Mouse (Mus musculus) limb, embryonic 10.5 days (tissue): ENCODE measurements around the gene Eva1a. TPM values are rescaled to one million over a fixed set of nuclear protein-coding genes. Genes with fewer than 3 reads are reported as not detected.

Experiments used
- DNase-seq: peaks from one replicate; pipeline ENCODE4 v3.0.0-alpha.2; 2017; ENCODE audit warnings: low spot score
- H3K27ac ChIP-seq: fragments of 300-500 bp; sonication (generic); 2 replicates; pipeline ENCODE4 v1.5.1; 2016; ENCODE audit warnings: mild to moderate bottlenecking
- H3K27me3 ChIP-seq: fragments of 300-500 bp; sonication (generic); 2 replicates; pipeline ENCODE4 v1.6.1; 2016; ENCODE audit warnings: low read depth, mild to moderate bottlenecking; ENCODE audit not compliant: poor library complexity, severe bottlenecking
- H3K36me3 ChIP-seq: fragments of 300-500 bp; sonication (generic); 2 replicates; pipeline ENCODE4 v1.6.1; 2016; ENCODE audit warnings: mild to moderate bottlenecking, moderate library complexity
- H3K4me1 ChIP-seq: fragments of 300-500 bp; sonication (generic); 2 replicates; pipeline ENCODE4 v1.6.1; 2016
- H3K4me3 ChIP-seq: fragments of 300-500 bp; sonication (generic); 2 replicates; pipeline ENCODE4 v1.5.1; 2016; ENCODE audit warnings: mild to moderate bottlenecking, moderate library complexity
- H3K9me3 ChIP-seq: fragments of 300-500 bp; sonication (generic); replicated peaks from 2 replicates; pipeline ENCODE4 v1.6.1; 2016; ENCODE audit warnings: mild to moderate bottlenecking
- WGBS: fragments of 180-500 bp; shearing (Covaris S2); methylation state at CpG from one replicate; pipeline ENCODE4 v1.1.7; 2016; 5-methylcytosine and 5-hydroxymethylcytosine counted together
- polyA plus RNA-seq: library from polyadenylated mRNA; unstranded; fragments of >200 nt; fragmentation: Nextera tagmentation; extraction: Ambion mirVana; gene quantifications from 2 replicates; pipeline ENCODE4 v1.2.1, GENCODE M21; 2016

Eva1a gene
- polyA plus RNA-seq, 1 experiment from 2014 or later: 11.9 TPM

DNA sequence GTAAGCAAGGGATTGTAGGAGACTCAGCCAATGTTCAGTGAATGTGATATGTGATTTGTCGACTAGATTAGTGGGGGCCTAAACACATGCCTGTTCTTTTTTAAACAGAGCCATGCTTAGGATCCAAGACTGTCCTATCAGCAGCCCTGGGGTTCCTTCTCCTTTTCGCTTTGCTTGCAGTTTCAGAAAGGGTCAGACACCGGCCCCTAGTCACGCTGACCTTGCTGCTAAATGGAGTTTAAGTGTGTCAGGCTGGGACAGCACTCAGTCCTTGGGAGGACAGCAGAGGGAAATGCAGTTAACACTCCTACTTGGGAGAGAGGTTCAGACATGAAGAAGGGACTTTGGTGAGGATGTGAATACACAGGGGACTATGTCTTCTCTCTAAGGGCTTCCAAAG lies 3.7 kb downstream of the Eva1a start:
- no peak for DNase-seq
- peaks cover 32% of the 10 kb centered on the region for H3K4me1 ChIP-seq
- no peaks in the 10 kb centered on the region for H3K9me3 ChIP-seq
- WGBS: 81% methylated on average over 4 of the region's 4 CpGs
- H3K4me3 ChIP-seq: no peak overlapping the region
- H3K27me3 ChIP-seq: peaks cover 42% of the 10 kb centered on the region
- no peak overlapping the region for H3K27ac ChIP-seq
- H3K36me3 ChIP-seq: no peaks in the 10 kb centered on the region

DNA sequence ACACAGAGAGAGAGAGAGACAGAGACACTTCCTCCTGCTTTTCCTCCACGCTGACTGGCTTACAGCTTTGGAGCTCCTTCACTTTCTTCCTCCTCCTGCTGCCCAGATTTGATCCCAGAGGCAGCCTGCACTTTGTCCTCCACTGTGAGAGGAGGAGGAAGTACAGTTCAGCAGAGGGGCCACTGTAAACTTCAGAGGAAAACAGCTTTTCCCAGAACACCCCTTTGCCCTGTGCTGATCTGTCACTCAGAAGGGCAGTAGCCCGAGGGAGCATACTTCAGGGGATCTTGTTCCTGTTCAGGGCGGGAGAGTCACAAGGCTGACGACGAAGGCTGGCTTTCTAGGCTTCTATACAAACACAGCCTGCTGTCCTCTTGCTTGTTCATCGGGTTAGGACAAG lies 7.1 kb downstream of the Eva1a start:
- no peaks in the 10 kb centered on the region for H3K36me3 ChIP-seq
- no peak overlapping the region for H3K4me3 ChIP-seq
- H3K9me3 ChIP-seq: no peaks in the 10 kb centered on the region
- WGBS: 56% methylated on average over 6 of the region's 6 CpGs
- H3K27ac ChIP-seq: no peak overlapping the region
- peaks cover 30% of the 10 kb centered on the region for H3K27me3 ChIP-seq
- no peak for DNase-seq
- H3K4me1 ChIP-seq: peaks cover 12% of the 10 kb centered on the region

DNA sequence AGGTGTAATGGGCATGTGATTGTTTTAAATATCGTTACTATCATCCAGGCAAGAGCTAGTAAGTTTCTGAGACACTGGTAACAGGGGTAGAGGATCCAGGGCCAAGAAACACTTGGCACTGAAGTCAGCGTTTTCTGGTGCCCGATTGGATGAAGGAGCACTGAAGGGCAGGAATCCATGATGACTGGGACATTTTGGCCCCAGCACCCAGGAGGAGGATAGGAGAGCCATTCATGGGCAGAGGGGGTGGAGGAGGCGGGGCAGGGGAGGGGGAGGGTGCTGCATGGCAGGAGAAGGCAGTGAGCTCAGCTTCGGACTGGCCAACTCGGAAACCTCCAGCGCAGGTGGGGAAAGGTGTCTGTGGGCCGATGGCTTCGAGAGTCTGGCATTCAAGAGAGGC lies 9.4 kb downstream of the Eva1a start:
- no peaks in the 10 kb centered on the region for H3K4me1 ChIP-seq
- H3K9me3 ChIP-seq: no peaks in the 10 kb centered on the region
- H3K27ac ChIP-seq: no peak overlapping the region
- H3K36me3 ChIP-seq: no peaks in the 10 kb centered on the region
- WGBS: 85% methylated on average over 9 of the region's 9 CpGs
- H3K4me3 ChIP-seq: no peak overlapping the region
- peaks cover 8% of the 10 kb centered on the region for H3K27me3 ChIP-seq
- DNase-seq: no peak

DNA sequence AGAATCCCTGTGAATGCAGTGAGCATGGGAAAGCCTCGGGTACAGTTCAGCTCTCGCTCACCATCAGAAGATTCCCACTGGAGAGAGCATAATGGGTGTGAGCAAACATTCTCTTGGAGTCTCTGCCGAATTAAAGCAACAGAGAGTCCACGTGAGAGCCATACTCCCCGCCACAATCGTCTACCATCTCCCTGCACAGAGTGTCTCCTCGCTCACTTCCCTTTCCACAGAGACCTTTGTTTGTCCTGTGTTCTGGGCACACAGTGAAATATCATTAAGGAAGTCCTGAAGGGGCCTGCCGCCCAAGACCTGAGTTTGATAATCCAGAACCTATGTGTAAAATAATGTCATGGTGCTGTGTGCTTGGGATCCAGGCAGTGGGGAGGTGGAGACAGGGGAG lies 10.7 kb downstream of the Eva1a start:
- Histone ChIP-seq H3K9me3 (no peaks in the 10 kb centered on the region), H3K27me3 (peaks cover 4% of the 10 kb centered on the region), H3K36me3 (peaks cover 2% of the 10 kb centered on the region; the same call in 1 of the 2 replicates), H3K4me1 (no peaks in the 10 kb centered on the region), H3K27ac (no peak overlapping the region), H3K4me3 (no peak overlapping the region)
- 92% methylated on average over 8 of the region's 8 CpGs for WGBS
- no peak for DNase-seq

DNA sequence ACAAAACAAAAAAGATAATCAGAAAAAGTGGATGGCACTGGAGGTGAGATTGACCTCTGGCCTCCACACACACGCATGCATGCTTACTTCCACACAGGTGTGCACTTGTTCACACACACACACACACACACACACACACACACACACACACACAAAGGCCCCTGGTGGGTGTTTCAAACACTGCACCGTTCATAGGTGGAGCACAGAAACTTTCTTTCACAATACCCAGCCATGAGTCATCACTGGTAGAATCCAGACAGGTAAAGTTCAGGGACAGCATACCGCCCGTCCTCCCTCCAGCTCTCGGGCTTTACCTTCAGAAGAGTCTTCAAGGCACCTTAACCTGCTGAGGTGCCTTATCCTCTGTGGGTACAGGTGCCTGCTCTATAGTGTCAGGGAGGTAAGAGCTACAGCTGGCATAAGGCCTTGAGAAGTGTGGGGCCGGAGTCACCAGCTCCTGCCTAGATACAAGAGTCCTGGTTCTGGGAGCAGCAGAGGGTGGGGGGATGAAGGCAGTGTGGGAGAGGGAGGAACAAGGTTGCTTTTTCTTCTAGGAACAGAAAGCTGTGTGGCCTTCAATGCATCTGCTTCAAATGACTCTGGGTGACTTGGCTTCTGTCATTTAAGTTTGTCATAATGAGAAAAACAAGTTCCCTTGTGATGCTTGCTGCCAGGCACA lies 11.3 kb downstream of the Eva1a start:
- WGBS: 92% methylated on average over 6 of the region's 6 CpGs
- no peak overlapping the region for H3K4me3 ChIP-seq
- peaks cover under 1% of the 10 kb centered on the region for H3K27me3 ChIP-seq
- peaks cover 3% of the 10 kb centered on the region; the same call in 1 of the 2 replicates for H3K36me3 ChIP-seq
- no peak overlapping the region for H3K27ac ChIP-seq
- peaks cover under 1% of the 10 kb centered on the region for H3K4me1 ChIP-seq
- no peak for DNase-seq
- no peaks in the 10 kb centered on the region for H3K9me3 ChIP-seq

DNA sequence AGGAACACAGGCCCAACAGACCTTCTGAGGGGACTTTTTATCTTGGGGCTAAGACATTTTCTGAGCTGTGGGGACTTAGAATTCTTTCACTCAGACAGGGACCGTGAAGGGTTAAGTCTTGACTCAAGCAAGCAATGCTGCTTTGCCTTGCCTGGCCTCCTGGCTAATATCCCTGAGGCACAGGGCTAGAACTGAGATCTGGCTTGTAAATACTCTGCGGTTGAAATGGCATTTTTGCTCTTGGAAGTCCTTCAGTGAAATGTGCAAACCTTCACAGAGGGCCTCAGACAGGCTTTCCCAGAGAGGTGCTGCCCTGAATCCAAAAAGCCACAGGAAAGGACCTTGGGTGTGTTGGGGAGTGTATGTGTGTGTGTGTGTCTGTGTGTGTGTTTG lies 11.9 kb downstream of the Eva1a start:
- no peak overlapping the region for H3K27ac ChIP-seq
- 78% methylated on average over 2 of the region's 2 CpGs for WGBS

DNA sequence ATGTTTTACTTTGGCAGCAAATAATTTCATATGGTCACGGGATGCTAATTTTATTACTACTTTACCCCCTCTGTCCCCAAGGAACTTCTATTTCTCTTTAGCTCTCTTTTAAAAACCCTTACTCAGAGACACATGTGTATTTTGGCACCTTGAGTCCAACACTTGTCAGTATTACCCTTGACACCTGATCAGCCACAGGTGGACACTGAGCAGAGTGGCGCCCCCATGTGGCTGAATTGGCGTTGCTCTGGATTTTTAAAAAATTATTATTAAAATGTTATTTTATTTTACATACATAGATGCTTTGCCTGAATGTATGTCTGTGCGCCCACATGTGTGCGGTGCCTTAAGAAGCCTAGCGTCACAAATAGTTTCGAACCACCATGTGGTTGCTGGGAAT lies 14.0 kb downstream of the Eva1a start:
- Histone ChIP-seq H3K4me3 (no peak overlapping the region), H3K27ac (no peak overlapping the region), H3K9me3 (no peaks in the 10 kb centered on the region), H3K4me1 (peaks cover 5% of the 10 kb centered on the region), H3K27me3 (no peaks in the 10 kb centered on the region), H3K36me3 (peaks cover 3% of the 10 kb centered on the region; the same call in 1 of the 2 replicates)
- DNase-seq: no peak
- 77% methylated on average over 7 of the region's 7 CpGs for WGBS

More for the DNA sequence above, 11.9 kb downstream of the Eva1a start:
- Histone ChIP-seq H3K36me3 (peaks cover 3% of the 10 kb centered on the region; the same call in 1 of the 2 replicates), H3K27me3 (no peaks in the 10 kb centered on the region; the same call in 1 of the 2 replicates), H3K4me1 (peaks cover 5% of the 10 kb centered on the region), H3K4me3 (no peak overlapping the region), H3K9me3 (no peaks in the 10 kb centered on the region)
- DNase-seq: no peak

DNA sequence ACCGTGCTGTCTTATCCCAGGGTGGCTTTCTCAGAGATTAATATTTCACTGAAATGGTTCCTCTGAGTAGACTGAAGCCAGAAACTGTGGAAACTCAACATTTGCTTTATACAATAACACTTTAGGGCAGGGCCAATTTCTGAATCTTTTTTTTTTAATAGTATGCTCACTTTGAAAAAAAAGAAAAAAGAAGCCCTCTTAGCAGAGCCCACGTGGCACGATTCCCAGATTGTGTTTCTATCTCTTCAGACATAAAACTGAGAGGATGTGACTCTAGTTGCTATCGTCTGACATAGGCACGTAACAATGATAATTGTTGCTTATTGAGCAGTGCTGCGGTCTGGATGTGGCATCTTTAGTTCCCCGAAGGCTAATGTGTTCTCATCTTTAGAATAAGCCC lies 19.1 kb downstream of the Eva1a start:
- Histone ChIP-seq H3K27ac (no peak overlapping the region), H3K9me3 (no peaks in the 10 kb centered on the region), H3K4me3 (no peak overlapping the region), H3K27me3 (no peaks in the 10 kb centered on the region), H3K4me1 (peaks cover 12% of the 10 kb centered on the region), H3K36me3 (peaks cover 3% of the 10 kb centered on the region; the same call in 1 of the 2 replicates)
- DNase-seq: no peak
- WGBS: 92% methylated on average over 7 of the region's 7 CpGs

DNA sequence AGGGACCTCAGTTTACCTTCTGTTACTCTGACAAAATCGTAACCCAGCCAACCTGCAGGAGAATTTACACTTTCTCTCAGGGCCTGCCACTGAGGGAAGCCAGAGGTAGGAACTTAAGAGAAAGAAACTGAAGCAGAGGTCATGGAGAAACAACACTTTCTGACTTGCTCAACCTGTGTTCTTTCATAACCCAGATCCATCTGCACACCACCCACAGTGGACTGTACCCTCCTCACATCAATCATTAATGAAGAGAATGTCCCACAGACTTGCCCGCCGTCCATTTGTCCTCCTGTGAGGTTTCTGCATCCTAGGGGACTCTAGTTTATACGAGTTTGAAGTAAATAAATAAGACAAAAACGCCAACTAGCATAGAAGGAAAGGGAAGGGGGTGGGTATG lies 24.4 kb downstream of the Eva1a start:
- Histone ChIP-seq H3K36me3 (no peaks in the 10 kb centered on the region), H3K4me1 (peaks cover 7% of the 10 kb centered on the region), H3K9me3 (no peaks in the 10 kb centered on the region), H3K27ac (no peak overlapping the region), H3K27me3 (no peaks in the 10 kb centered on the region), H3K4me3 (no peak overlapping the region)
- no peak for DNase-seq
- WGBS: 89% methylated on average over 5 of the region's 5 CpGs

DNA sequence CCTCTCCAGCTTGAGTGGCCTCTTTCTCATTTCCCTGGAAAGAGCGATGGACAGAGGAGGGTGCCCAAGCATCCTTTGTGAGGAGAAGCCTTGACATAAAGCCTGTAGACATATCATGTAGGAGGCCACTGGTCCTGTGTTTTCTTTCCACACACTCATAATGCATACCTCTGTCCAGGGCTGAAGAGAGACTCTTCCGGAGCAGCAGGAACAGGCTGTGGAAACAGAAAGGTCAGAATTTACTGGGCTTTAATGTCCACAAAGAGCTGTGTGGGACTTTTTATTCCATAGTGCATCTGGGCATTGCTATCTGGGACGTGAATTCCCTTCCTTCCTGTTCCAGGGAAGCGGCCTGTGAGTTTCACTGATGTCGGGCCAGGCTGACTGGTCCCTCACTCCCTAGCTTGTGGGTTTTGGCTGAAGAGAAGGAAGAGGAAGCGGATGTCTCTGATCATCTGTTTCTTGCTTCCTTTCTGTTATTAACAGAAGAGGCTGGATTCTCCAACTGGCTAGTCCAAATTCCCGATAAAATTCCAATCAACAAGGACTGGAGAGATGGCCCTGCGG lies 25.8 kb downstream of the Eva1a start:
- H3K4me3 ChIP-seq: no peak overlapping the region

DNA sequence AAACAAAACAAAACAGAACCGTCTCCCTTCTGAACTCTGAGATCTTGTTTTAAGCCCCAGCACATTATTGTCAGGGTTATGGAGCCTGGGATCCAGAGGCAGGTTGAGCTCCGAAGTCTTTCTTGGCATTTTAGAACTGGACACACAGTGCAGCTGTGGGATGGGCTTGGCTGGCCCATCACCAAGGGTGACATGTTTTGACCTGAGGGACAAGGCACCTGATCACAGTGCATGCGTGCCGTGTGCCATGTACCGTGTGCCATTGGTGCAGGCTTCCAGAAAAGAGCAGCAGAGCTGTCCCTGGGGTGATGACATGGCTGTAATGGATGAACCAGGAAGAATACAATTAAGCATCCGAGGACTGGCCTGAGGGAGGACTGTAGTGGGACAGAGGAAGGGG lies 29.6 kb downstream of the Eva1a start:
- Histone ChIP-seq H3K4me3 (no peak overlapping the region), H3K27me3 (no peaks in the 10 kb centered on the region), H3K36me3 (peaks cover 21% of the 10 kb centered on the region; the same call in 1 of the 2 replicates), H3K9me3 (no peaks in the 10 kb centered on the region), H3K4me1 (no peaks in the 10 kb centered on the region), H3K27ac (no peak overlapping the region)
- DNase-seq: no peak
- 79% methylated on average over 6 of the region's 6 CpGs for WGBS

More for the DNA sequence above, 25.8 kb downstream of the Eva1a start:
- no peak for DNase-seq
- H3K27me3 ChIP-seq: no peaks in the 10 kb centered on the region
- 88% methylated on average over 8 of the region's 8 CpGs for WGBS
- H3K4me1 ChIP-seq: no peaks in the 10 kb centered on the region
- H3K36me3 ChIP-seq: peaks cover 3% of the 10 kb centered on the region; the same call in 1 of the 2 replicates
- H3K27ac ChIP-seq: no peak overlapping the region
- H3K9me3 ChIP-seq: no peaks in the 10 kb centered on the region

DNA sequence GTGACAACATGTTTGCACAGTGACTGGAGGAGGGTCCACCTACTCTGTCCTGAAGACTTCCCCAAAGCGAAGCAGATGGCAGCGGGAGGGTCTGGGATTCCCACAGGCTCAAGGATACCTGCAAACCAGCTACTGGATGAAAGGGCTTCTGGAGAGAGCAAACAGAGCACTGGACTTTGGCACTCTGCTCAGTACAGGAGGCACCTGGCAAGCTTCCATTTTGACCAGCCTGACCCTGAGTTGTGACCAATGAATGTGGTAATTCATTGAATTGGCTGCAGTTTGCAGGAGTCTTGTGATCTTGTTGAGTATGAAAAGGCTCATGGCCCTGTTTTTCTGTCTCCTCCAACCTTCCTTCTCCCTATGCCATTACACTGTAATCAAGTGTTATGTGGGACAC lies 32.2 kb downstream of the Eva1a start:
- Histone ChIP-seq H3K36me3 (peaks cover 21% of the 10 kb centered on the region; the same call in 1 of the 2 replicates), H3K4me3 (no peak overlapping the region), H3K9me3 (no peaks in the 10 kb centered on the region), H3K27me3 (no peaks in the 10 kb centered on the region), H3K4me1 (no peaks in the 10 kb centered on the region), H3K27ac (no peak overlapping the region)
- DNase-seq: no peak
- WGBS: 98% methylated on average over 2 of the region's 2 CpGs

DNA sequence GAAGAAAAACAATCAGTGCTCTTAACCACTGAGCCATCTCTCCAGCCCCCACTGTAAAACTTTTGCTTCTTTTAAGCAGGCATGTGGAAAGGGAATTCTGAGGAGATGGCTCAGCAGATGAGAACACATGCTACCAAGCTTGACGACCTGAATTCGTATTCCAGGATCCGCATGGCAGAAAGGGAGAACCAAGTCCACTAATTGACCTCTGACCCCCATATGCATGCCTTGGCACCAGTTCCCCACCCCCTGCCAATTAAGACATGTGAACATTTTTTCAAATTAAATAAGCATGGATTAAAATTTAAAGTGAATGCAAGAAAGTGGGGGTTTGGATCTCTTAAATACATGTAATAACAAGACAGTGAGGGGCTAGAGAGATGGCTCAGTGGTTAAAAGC lies 32.7 kb downstream of the Eva1a start:
- no peak for DNase-seq
- no peak overlapping the region for H3K4me3 ChIP-seq
- H3K27me3 ChIP-seq: no peaks in the 10 kb centered on the region
- peaks cover 21% of the 10 kb centered on the region; the same call in 1 of the 2 replicates for H3K36me3 ChIP-seq
- 93% methylated on average over 3 of the region's 3 CpGs for WGBS
- no peak overlapping the region for H3K27ac ChIP-seq
- H3K4me1 ChIP-seq: no peaks in the 10 kb centered on the region
- H3K9me3 ChIP-seq: no peaks in the 10 kb centered on the region
